Mouse (Mus musculus): ENCODE measurements around the gene Zfp874b. TPM values are rescaled to one million over a fixed set of nuclear protein-coding genes. Genes with fewer than 3 reads are reported as not detected.
"Not testable (repeated sequence)": the region's sequence is repeated elsewhere in the genome, so short reads cannot be mapped to it uniquely, and the experiment has no call there.

Gene Zfp874b
- polyA plus RNA-seq, 1 experiment: 0.33 TPM

DNA sequence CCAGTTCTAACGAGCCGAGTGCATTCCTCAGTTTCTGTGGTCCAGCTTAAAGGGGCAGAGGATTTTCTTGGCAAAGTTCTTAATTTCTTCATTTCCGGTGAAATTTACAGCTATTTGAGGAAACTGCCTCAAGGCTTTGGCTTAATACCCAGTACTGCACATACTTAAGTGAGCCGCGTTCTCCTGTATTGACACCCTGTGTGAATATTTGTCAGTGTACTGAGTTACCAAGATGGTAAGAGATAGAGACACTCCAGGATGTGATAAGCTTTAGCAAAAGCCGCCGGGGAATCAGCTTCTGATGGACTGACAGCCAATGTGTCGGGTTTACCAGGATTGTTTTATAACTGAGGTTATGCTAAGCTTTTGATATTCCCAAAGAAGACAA lies 360 bp upstream of the Zfp874b start:
- peak overlapping the region; percentile 27 for H3K27ac ChIP-seq (ENCODE audit: insufficient read depth, low read depth, low read length)
- TF ChIP-seq POLR2A (IDR thresholded peaks at IDR 0.05; ENCODE audit: low read depth, low read length) (no peak), CTCF (IDR thresholded peaks at IDR 0.05; ENCODE audit: extremely low read depth, insufficient read length, insufficient replicate concordance, low read depth, low read length) (no peak)
- H3K36me3 ChIP-seq (ENCODE audit: control insufficient read depth, insufficient read depth, low read length): 0 out of 2 replicates have a peak, but pooled peaks cover 1% of the 10 kb centered on the region
- 20% methylated on average over 8 of the region's 8 CpGs for WGBS
- peak overlapping the region; percentile 81 for H3K4me3 ChIP-seq (ENCODE audit: low read depth, low read length)
- no peaks in the 10 kb centered on the region for H3K4me1 ChIP-seq (ENCODE audit: control insufficient read depth, insufficient read depth, insufficient read length, low read length)
- no peaks in the 10 kb centered on the region for H3K27me3 ChIP-seq (ENCODE audit: control insufficient read depth, insufficient read depth, low read length)

DNA sequence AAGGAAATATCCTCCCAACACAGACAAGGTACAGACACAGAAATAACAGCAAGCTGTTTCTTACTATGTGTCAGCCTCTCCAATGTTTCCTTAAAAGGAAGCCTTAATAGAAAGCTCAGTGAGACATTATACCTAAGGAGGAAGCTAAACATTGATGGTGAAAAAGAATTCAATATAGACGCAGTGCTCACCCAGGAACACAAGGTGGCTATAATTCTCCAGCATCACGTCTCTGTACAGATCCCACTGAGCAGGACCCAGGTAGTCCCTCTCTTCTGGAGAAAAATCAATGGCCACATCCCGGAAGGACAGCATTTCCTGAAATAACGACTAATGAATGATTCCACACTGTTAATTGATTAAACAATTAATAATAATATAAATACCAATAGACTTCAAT lies 2.5 kb downstream of the Zfp874b start:
- no peaks in the 10 kb centered on the region for H3K27me3 ChIP-seq (ENCODE audit: control insufficient read depth, insufficient read depth, low read length)
- H3K27ac ChIP-seq (ENCODE audit: insufficient read depth, low read depth, low read length): no peak overlapping the region
- 63% methylated on average over 4 of the region's 4 CpGs for WGBS
- TF ChIP-seq POLR2A (IDR thresholded peaks at IDR 0.05; ENCODE audit: low read depth, low read length) (no peak), CTCF (IDR thresholded peaks at IDR 0.05; ENCODE audit: extremely low read depth, insufficient read length, insufficient replicate concordance, low read depth, low read length) (no peak)
- 0 out of 2 replicates have a peak, but pooled peaks cover 3% of the 10 kb centered on the region for H3K36me3 ChIP-seq (ENCODE audit: control insufficient read depth, insufficient read depth, low read length)
- no peak overlapping the region for H3K4me3 ChIP-seq (ENCODE audit: low read depth, low read length)
- no peaks in the 10 kb centered on the region for H3K4me1 ChIP-seq (ENCODE audit: control insufficient read depth, insufficient read depth, insufficient read length, low read length)

DNA sequence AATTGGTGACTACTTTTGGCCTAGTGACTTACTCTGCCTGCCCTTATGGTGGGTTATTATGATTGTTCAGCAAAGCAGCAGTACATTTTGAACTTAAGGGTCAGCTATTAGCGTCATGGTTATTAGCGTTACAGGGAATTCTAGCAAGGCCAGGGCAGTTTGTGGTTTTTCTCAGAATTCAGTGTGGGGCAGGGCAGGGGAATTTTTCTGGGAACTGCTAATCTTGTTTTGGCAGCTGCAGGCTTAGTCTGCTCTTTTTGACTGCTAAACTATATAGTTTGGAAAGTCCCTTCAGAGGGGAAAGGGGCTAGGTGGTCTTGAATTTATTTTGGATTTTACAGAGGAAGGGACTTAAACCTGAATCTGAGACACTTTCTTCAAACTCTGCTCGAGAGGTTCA lies 14.8 kb downstream of the Zfp874b start:
- Histone ChIP-seq H3K4me1 (ENCODE audit: control insufficient read depth, insufficient read depth, insufficient read length, low read length) (no peaks in the 10 kb centered on the region), H3K27ac (ENCODE audit: insufficient read depth, low read depth, low read length) (no peak overlapping the region), H3K36me3 (ENCODE audit: control insufficient read depth, insufficient read depth, low read length) (peaks cover 7% of the 10 kb centered on the region), H3K27me3 (ENCODE audit: control insufficient read depth, insufficient read depth, low read length) (no peaks in the 10 kb centered on the region), H3K4me3 (ENCODE audit: low read depth, low read length) (no peak overlapping the region)
- 90% methylated on average over 3 of the region's 3 CpGs for WGBS
- TF ChIP-seq CTCF (IDR thresholded peaks at IDR 0.05; ENCODE audit: extremely low read depth, insufficient read length, insufficient replicate concordance, low read depth, low read length) (no peak), POLR2A (IDR thresholded peaks at IDR 0.05; ENCODE audit: low read depth, low read length) (no peak)

DNA sequence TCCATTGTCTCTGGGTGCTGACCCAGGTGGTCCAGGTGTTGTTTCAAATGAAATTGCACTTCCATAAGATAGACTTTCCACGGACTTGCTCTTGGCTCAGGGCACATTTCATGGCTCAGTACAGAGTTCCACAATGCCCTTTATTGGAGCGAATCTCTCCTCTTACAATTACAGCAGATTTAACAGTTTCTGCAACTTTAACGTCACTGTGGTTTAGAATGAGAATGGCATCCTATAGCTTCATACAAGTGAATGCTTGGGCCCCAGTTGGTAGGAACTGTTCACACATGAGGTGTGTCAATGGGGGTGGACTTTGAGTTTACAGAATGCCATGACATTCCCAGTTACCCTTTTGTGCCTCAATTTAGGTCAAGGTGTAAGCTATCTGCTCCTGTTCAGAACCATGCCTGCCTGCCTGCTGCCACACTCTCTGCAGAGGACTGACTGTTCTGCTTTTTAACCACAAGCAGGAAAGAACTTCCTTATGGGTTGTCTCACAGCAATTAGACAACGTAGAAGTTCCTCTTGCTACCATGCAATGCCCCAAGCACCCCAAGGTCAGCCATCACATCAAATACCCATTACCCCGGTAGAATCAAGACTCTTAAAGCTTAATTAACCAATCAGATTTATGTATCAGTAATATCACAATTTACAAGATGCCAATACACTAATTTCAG lies 20.4 kb downstream of the Zfp874b start:
- WGBS: 62% methylated on average over 3 of the region's 5 CpGs
- H3K36me3 ChIP-seq (ENCODE audit: control insufficient read depth, insufficient read depth, low read length); H3K4me3 ChIP-seq (ENCODE audit: low read depth, low read length); H3K27me3 ChIP-seq (ENCODE audit: control insufficient read depth, insufficient read depth, low read length); H3K4me1 ChIP-seq (ENCODE audit: control insufficient read depth, insufficient read depth, insufficient read length, low read length); H3K27ac ChIP-seq (ENCODE audit: insufficient read depth, low read depth, low read length): not testable (repeated sequence)

DNA sequence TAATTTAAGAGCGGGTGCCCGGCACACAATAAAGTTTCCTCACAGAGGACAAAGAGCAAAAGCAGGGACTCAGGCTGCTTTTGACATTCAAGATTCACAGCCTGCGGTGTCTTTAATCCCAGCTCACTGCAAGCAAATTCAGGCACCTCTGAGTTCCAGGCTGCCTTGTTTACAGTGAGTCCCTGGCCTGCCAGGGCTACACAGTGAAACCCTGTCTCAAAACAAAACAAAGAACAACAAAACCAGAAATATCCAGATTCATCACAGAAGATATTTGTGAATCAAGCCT lies 32.1 kb downstream of the Zfp874b start:
- Histone ChIP-seq H3K36me3 (ENCODE audit: control insufficient read depth, insufficient read depth, low read length) (peaks cover 6% of the 10 kb centered on the region), H3K27me3 (ENCODE audit: control insufficient read depth, insufficient read depth, low read length) (no peaks in the 10 kb centered on the region), H3K4me1 (ENCODE audit: control insufficient read depth, insufficient read depth, insufficient read length, low read length) (no peaks in the 10 kb centered on the region), H3K27ac (ENCODE audit: insufficient read depth, low read depth, low read length) (no peak overlapping the region), H3K4me3 (ENCODE audit: low read depth, low read length) (no peak overlapping the region)
- TF ChIP-seq POLR2A (IDR thresholded peaks at IDR 0.05; ENCODE audit: low read depth, low read length): no peak
- no peak for TF ChIP-seq CTCF (IDR thresholded peaks at IDR 0.05; ENCODE audit: extremely low read depth, insufficient read length, insufficient replicate concordance, low read depth, low read length)
- 2% methylated on average over 3 of the region's 3 CpGs for WGBS

DNA sequence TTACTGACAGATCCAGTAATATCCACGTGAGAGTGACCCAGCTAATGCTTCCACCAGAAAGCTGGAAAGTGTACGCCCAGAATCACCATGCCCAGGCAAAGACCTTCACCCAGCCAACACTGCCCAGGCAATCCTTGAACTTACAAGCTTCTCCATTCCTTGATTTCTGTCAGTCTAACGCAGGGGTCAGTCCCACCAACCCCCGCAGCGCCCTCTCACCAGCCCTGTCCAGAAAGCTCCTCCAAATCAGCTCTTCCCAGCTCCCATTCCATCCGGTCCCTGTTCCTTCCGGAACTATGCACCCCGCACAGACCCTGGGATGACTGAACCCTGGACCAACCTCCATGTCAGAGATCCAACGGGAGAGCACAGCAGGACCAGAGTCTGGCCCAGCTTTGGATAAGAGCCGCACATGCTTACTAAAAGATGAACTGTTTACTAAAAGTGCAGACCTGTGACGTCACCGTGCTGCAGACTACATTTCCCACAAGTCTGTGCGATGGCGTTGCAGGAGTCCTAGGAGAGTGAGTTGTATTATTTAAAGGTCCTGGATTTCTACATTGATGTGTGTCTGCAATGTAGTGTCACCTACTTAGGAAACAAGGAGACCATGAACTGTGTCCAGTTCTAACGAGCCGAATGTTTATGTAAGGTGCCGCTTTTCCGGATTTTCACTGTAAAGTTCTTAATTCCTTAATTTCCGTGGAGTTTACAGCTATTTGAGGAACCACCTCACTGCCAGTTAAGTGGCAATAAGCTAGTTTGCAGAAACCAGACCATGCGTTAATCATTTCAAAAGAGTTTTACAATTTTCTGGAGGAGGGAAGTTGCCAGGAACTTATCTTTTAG lies 32.7 kb downstream of the Zfp874b start, which contains the start of gene Zfp874a:
Gene Zfp874a (minus strand): TSS at position 453 of the 849 bp plus-strand sequence.
- Histone ChIP-seq H3K4me3 (ENCODE audit: low read depth, low read length) (peak within 1 kb of the TSS; percentile 82), H3K4me1 (ENCODE audit: control insufficient read depth, insufficient read depth, insufficient read length, low read length) (no peaks in the 10 kb centered on the region), H3K27ac (ENCODE audit: insufficient read depth, low read depth, low read length) (no peak within 1 kb of the TSS), H3K27me3 (ENCODE audit: control insufficient read depth, insufficient read depth, low read length) (no peaks in the 10 kb centered on the region), H3K36me3 (ENCODE audit: control insufficient read depth, insufficient read depth, low read length) (peaks cover 6% of the 10 kb centered on the region)
- WGBS: under 1% methylated on average over 20 of the region's 20 CpGs
- TF ChIP-seq POLR2A (IDR thresholded peaks at IDR 0.05; ENCODE audit: low read depth, low read length) (no peak), CTCF (IDR thresholded peaks at IDR 0.05; ENCODE audit: extremely low read depth, insufficient read length, insufficient replicate concordance, low read depth, low read length) (no peak)

DNA sequence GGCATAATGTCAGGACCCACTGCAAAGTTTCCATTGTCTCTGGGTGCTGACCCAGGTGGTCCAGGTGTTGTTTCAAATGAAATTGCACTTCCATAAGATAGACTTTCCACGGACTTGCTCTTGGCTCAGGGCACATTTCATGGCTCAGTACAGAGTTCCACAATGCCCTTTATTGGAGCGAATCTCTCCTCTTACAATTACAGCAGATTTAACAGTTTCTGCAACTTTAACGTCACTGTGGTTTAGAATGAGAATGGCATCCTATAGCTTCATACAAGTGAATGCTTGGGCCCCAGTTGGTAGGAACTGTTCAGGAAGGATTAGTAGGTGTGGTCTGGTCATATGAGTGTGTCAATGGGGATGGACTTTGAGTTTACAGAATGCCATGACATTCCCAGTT lies 47.0 kb downstream of the Zfp874b start:
- H3K27me3 ChIP-seq (ENCODE audit: control insufficient read depth, insufficient read depth, low read length); H3K36me3 ChIP-seq (ENCODE audit: control insufficient read depth, insufficient read depth, low read length); H3K4me3 ChIP-seq (ENCODE audit: low read depth, low read length); H3K4me1 ChIP-seq (ENCODE audit: control insufficient read depth, insufficient read depth, insufficient read length, low read length); H3K27ac ChIP-seq (ENCODE audit: insufficient read depth, low read depth, low read length): not testable (repeated sequence)
- WGBS: 81% methylated on average over 1 of the region's 3 CpGs
